Comparison of ENCODE assay signal across 15 mouse cellular contexts in the genomic region with DNA sequence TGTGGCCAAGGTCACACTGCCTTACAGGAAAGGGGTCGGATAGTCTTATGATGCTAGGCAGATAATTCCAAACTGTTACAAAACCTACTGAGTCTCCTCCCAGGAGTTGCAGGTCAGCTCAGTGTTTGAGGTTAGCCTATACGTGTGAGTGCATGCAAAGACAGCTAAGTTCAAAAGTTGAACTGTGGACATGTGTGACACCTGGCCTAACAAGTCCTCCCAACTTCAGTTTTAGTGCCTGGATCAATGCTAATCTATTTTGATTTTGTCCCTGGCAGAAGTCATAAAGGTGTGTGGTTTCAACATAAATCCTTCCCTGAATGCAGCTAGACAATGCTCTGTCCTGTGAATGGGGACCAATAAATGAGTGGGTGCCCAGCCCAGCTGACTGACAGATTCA.
"Had no signal": no experiment of that assay in that cellular context is flagged by ENCODE, and none has a peak within 500 bp of the region (broad histone marks: within the 10 kb centered on the region; RNA-seq: fewer than 3 reads in every experiment).

No protein-coding gene starts in this region.

- H3K27ac ChIP-seq: neural tube, embryonic 15.5 days; stomach, embryonic 15.5 days; stomach, postnatal 0 days had no signal

- H3K27me3 ChIP-seq: neural tube, embryonic 15.5 days; stomach, embryonic 15.5 days had no signal

- DNase-seq: retina, postnatal 1 day; right cerebral cortex, adult 18-20 months; right cerebral cortex, postnatal 14 days; right cerebral cortex, postnatal 25 days; right cerebral cortex, postnatal 4 days; spleen, adult 18-20 months; thymus, adult 18-20 months; thymus, adult 2 months; thymus, postnatal 14 days; thymus, postnatal 25 days; thymus, postnatal 36 days; thymus, postnatal 4 days had no signal

- H3K9me3 ChIP-seq: neural tube, embryonic 15.5 days; stomach, embryonic 15.5 days had no signal

- H3K4me3 ChIP-seq: neural tube, embryonic 15.5 days; stomach, embryonic 15.5 days had no signal

- H3K9ac ChIP-seq: neural tube, embryonic 15.5 days; stomach, embryonic 15.5 days had no signal

- H3K36me3 ChIP-seq: neural tube, embryonic 15.5 days had no signal

- H3K4me1 ChIP-seq: neural tube, embryonic 15.5 days; stomach, embryonic 15.5 days had no signal

- H3K4me2 ChIP-seq: neural tube, embryonic 15.5 days; stomach, embryonic 15.5 days had no signal
